Mouse (Mus musculus): Measurements from ENCODE around the gene Myo3b.

Gene Myo3b

GRCm38 (mm10) chr2:70352435-70353165, 313.7 kb downstream of the Myo3b start:
- no peak for DNase-seq (ENCODE audit: low read depth, low spot score)

GRCm38 (mm10) chr2:70354056-70354455, 315.1 kb downstream of the Myo3b start:
- no peak for DNase-seq (ENCODE audit: low read depth, low spot score)

GRCm38 (mm10) chr2:70355026-70355425, 316.1 kb downstream of the Myo3b start:
- DNase-seq (ENCODE audit: low read depth, low spot score): no peak

- no peak for DNase-seq (ENCODE audit: low read depth, low spot score)
Measured at GRCm38 (mm10) chr2:70369421-70369820, 330.5 kb downstream of the Myo3b start.

- no peak for DNase-seq (ENCODE audit: low read depth, low spot score)
Measured at GRCm38 (mm10) chr2:70379341-70379740, 340.4 kb downstream of the Myo3b start.

- DNase-seq (ENCODE audit: low read depth, low spot score): no peak
Measured at GRCm38 (mm10) chr2:70379939-70380338, 341.0 kb downstream of the Myo3b start.

GRCm38 (mm10) chr2:70388645-70389044, 349.7 kb downstream of the Myo3b start:
- DNase-seq (ENCODE audit: low read depth, low spot score): peak; percentile 53

- no peak for DNase-seq (ENCODE audit: low read depth, low spot score)
Measured at GRCm38 (mm10) chr2:70389162-70389561, 350.2 kb downstream of the Myo3b start.

GRCm38 (mm10) chr2:70397734-70398276, 358.9 kb downstream of the Myo3b start:
- no peak for DNase-seq (ENCODE audit: low read depth, low spot score)

GRCm38 (mm10) chr2:70399441-70400115, 360.7 kb downstream of the Myo3b start:
- DNase-seq (ENCODE audit: low read depth, low spot score): no peak

- no peak for DNase-seq (ENCODE audit: low read depth, low spot score)
Measured at GRCm38 (mm10) chr2:70400321-70400720, 361.4 kb downstream of the Myo3b start.

- no peak for DNase-seq (ENCODE audit: low read depth, low spot score)
Measured at GRCm38 (mm10) chr2:70404301-70404700, 365.4 kb downstream of the Myo3b start.

- DNase-seq (ENCODE audit: low read depth, low spot score): no peak
Measured at GRCm38 (mm10) chr2:70406846-70407245, 367.9 kb downstream of the Myo3b start.

- no peak for DNase-seq (ENCODE audit: low read depth, low spot score)
Measured at GRCm38 (mm10) chr2:70407729-70408128, 368.8 kb downstream of the Myo3b start.

- DNase-seq (ENCODE audit: low read depth, low spot score): no peak
Measured at GRCm38 (mm10) chr2:70410298-70410885, 371.5 kb downstream of the Myo3b start.

- DNase-seq (ENCODE audit: low read depth, low spot score): no peak
Measured at GRCm38 (mm10) chr2:70412315-70412714, 373.4 kb downstream of the Myo3b start.

- no peak for DNase-seq (ENCODE audit: low read depth, low spot score)
Measured at GRCm38 (mm10) chr2:70414386-70414785, 375.5 kb downstream of the Myo3b start.

GRCm38 (mm10) chr2:70415521-70415920, 376.6 kb downstream of the Myo3b start:
- no peak for DNase-seq (ENCODE audit: low read depth, low spot score)

- DNase-seq (ENCODE audit: low read depth, low spot score): no peak
Measured at GRCm38 (mm10) chr2:70419336-70419735, 380.4 kb downstream of the Myo3b start.

- DNase-seq (ENCODE audit: low read depth, low spot score): no peak
Measured at GRCm38 (mm10) chr2:70421144-70421874, 382.4 kb downstream of the Myo3b start.

GRCm38 (mm10) chr2:70425611-70426010, 386.7 kb downstream of the Myo3b start:
- DNase-seq (ENCODE audit: low read depth, low spot score): no peak

GRCm38 (mm10) chr2:70443035-70443434, 404.1 kb downstream of the Myo3b start:
- peak; percentile 76 for DNase-seq (ENCODE audit: low read depth, low spot score)
